Mouse (Mus musculus): ENCODE results near the gene Col2a1.
A peak's percentile ranks its signal among the peaks of the same experiment; 100 is the strongest.

Gene Col2a1

GRCm38 (mm10) chr15:98002991-98003821, 1.3 kb downstream of the Col2a1 start:
- no peak for DNase-seq (ENCODE audit: low spot score)

- DNase-seq (ENCODE audit: low spot score) = no peak
These were observed 2.1 kb downstream of the Col2a1 start for GRCm38 (mm10) chr15:98002113-98002990.

- DNase-seq (ENCODE audit: low spot score) = no peak
These were observed 3.0 kb downstream of the Col2a1 start for GRCm38 (mm10) chr15:98001321-98002112.

GRCm38 (mm10) chr15:97999991-98000390, 4.5 kb downstream of the Col2a1 start:
- no peak for DNase-seq (ENCODE audit: low spot score)

GRCm38 (mm10) chr15:97999546-97999945, 4.9 kb downstream of the Col2a1 start:
- no peak for DNase-seq (ENCODE audit: low spot score)

GRCm38 (mm10) chr15:97996716-97997256, 7.7 kb downstream of the Col2a1 start:
- no peak for DNase-seq (ENCODE audit: low spot score)

GRCm38 (mm10) chr15:97992712-97993286, 11.7 kb downstream of the Col2a1 start:
- DNase-seq (ENCODE audit: low spot score) = peak; percentile 74

GRCm38 (mm10) chr15:97992027-97992711, 12.3 kb downstream of the Col2a1 start:
- no peak for DNase-seq (ENCODE audit: low spot score)

- no peak for DNase-seq (ENCODE audit: low spot score)
These were observed 13.1 kb downstream of the Col2a1 start for GRCm38 (mm10) chr15:97991285-97991895.

- DNase-seq (ENCODE audit: low spot score) = no peak
These were observed 13.8 kb downstream of the Col2a1 start for GRCm38 (mm10) chr15:97990721-97991120.

- peak; percentile 22 for DNase-seq (ENCODE audit: low spot score)
These were observed 14.4 kb downstream of the Col2a1 start for GRCm38 (mm10) chr15:97990124-97990523.

GRCm38 (mm10) chr15:97989544-97989943, 15.0 kb downstream of the Col2a1 start:
- no peak for DNase-seq (ENCODE audit: low spot score)

GRCm38 (mm10) chr15:97981560-97981959, 22.9 kb downstream of the Col2a1 start:
- DNase-seq (ENCODE audit: low spot score) = no peak

- no peak for DNase-seq (ENCODE audit: low spot score)
These were observed 31.1 kb downstream of the Col2a1 start for GRCm38 (mm10) chr15:97973248-97974005.

- DNase-seq (ENCODE audit: low spot score) = no peak
These were observed 31.9 kb downstream of the Col2a1 start for GRCm38 (mm10) chr15:97972580-97972979.

- DNase-seq (ENCODE audit: low spot score) = no peak
These were observed 34.2 kb downstream of the Col2a1 start for GRCm38 (mm10) chr15:97970299-97970698.

- DNase-seq (ENCODE audit: low spot score) = no peak
These were observed 39.0 kb downstream of the Col2a1 start for GRCm38 (mm10) chr15:97965311-97966045.

- no peak for DNase-seq (ENCODE audit: low spot score)
These were observed 39.7 kb downstream of the Col2a1 start for GRCm38 (mm10) chr15:97964836-97965187.
